Mouse (Mus musculus) liver, adult 2 months (tissue): ENCODE results near the gene Hoxc4.

ENCODE experiments used
- CTCF ChIP-seq: fragments of 200-500 bp; IDR thresholded peaks from 2 replicates; pipeline ENCODE4 v1.5.1; 2011; ENCODE audit warnings: low read depth, low read length, control low read depth
- POLR2A ChIP-seq: fragments of 200-500 bp; IDR thresholded peaks from 2 replicates; pipeline ENCODE4 v1.6.1; 2011; ENCODE audit warnings: low read length, control low read depth; ENCODE audit not compliant: insufficient read depth; ENCODE audit errors: extremely low read depth

GRCm38 (mm10) chr15:103083598-103083997, 64.9 kb downstream of the Hoxc4 start:
- TF ChIP-seq CTCF (no peak), POLR2A (no peak)
